Mouse (Mus musculus): Measurements from ENCODE around the gene Marcksl1.
"Not testable (repeated sequence)": the region's sequence is repeated elsewhere in the genome, so short reads cannot be mapped to it uniquely, and the experiment has no call there.

Gene Marcksl1

DNA sequence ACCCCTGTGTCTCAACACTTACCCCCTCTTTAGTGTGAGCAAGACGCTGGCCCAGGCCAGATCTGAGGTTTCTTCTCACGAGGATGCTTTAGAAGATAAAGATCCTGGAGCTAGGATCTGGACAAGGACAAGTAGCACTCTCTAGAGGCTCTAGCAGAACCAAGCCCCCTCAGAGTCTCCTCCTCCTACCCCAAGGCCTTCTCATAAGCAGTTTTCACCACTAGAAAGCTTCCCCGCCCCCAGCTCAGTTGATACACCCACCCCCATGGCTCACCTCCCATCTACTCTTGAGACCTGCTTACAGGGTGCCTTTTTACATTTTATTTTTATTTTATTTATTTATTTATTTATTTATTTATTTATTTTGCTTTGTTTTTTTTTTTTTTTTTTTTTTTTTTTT is 3.7 kb upstream of the Marcksl1 start:
- no peak for DNase-seq (ENCODE audit: low read depth, low spot score)

- DNase-seq (ENCODE audit: low read depth, low spot score), result no peak
Measured at GRCm38 (mm10) chr4:129510723-129511412, 2.5 kb upstream of the Marcksl1 start.

GRCm38 (mm10) chr4:129511413-129512096 is 1.8 kb upstream of the Marcksl1 start:
- no peak for DNase-seq (ENCODE audit: low read depth, low spot score)

- DNase-seq (ENCODE audit: low read depth, low spot score), result no peak
Measured at GRCm38 (mm10) chr4:129513891-129514290, 510 bp downstream of the Marcksl1 start.

DNA sequence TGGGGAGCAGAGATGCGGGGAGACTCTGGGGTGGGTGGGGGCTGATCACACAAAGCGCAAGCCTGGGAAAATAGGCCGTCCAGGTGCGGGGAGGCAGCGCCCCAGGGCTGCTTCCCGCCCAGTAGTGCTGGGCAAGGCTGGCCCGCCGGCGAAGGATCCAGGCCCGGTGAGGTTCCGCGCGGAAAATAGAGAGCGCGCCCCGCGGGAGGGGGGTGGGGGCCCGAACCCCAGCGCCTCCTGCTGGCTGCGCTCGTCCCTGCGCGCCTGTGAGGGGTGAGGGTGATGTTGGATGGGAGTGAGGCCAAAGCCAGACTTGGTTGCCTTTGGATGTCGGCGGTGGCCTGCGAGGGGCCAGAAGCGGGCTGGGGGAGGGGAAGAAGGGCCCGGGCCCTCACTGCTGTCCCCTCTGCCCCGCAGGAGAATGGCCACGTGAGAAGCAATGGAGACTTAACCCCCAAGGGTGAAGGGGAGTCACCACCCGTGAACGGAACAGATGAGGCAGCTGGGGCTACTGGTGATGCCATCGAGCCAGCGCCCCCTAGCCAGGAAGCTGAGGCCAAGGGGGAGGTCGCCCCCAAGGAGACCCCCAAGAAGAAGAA is 1.0 kb downstream of the Marcksl1 start:
- no peak for DNase-seq (ENCODE audit: low read depth, low spot score)

DNA sequence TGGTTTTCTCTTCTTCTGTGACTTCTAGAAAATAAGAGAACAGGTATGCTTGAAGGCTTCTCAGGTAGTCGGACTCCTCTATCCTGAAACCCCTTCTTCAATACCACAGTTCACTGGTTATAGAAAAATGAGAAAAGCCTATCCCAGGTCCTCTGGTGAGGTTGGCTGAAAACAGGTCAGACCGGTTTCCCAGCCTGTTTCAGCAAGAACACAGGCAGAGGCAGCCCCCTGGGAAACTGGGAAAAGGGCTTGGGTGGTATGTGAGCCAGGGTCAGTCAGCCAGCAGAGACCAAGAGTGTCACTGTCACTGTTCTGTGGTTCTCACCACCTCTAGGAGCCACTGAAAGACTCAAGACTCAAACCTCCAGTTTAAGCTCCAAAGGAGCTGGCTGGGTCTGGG is 3.5 kb downstream of the Marcksl1 start:
- no peak for DNase-seq (ENCODE audit: low read depth, low spot score)

DNA sequence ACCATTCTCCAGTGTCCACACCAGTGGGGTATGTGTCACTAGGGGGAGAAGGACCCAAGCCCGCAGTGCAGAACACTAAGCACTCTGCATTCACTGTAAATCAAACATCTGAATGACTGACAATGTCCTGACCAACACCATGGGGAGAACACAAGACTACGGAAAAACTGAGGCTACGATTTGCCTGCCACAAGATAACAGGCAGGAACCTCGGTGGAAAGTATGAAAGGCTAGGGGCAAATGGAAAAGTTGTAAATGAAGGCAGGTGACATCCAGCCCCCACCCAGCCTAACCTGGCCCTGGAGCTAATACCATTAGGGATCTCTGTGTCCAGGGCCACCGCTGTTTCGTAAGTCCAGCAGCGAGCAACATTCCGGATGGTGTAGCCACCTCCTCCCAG is 5.1 kb downstream of the Marcksl1 start:
- no peak for DNase-seq (ENCODE audit: low read depth, low spot score)

DNA sequence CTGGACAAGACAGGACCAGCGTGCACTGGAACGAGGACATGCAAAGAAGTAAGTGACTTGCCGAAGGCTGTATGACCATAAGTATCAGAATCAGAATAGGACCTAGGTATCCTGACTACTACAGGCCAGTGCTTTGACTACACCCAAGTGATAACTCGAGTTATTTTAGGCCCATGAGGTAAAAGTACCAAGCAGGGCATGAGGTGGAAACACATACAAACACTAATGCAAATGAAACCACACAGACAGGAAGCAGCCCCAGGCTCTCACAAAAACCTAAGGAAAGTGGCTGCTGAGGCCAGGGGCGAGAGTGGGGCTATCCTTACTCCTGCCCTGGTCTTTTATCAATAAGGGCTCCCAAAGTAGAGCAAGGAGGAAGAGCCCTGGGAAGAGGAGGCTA is 12.0 kb downstream of the Marcksl1 start:
- DNase-seq (ENCODE audit: low read depth, low spot score), result no peak

- DNase-seq (ENCODE audit: low read depth, low spot score), result no peak
Measured at GRCm38 (mm10) chr4:129525889-129526288, 12.5 kb downstream of the Marcksl1 start.

DNA sequence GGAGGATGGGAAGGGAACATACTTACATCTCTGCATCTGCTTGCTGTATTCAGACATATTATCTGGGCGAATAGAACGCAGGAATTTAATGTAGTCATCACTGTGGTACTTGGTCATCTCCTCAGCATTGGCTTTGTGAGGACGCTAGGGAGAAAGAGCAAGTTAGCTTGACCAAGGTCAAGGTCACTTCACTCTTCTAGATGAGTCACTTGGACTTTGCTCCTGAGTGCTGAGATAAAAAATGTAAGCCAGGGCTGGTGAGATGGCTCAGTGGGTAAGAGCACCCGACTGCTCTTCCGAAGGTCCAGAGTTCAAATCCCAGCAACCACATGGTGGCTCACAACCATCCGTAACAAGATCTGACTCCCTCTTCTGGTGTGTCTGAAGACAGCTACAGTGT is 15.5 kb downstream of the Marcksl1 start:
- not testable (repeated sequence) for DNase-seq (ENCODE audit: low read depth, low spot score)

DNA sequence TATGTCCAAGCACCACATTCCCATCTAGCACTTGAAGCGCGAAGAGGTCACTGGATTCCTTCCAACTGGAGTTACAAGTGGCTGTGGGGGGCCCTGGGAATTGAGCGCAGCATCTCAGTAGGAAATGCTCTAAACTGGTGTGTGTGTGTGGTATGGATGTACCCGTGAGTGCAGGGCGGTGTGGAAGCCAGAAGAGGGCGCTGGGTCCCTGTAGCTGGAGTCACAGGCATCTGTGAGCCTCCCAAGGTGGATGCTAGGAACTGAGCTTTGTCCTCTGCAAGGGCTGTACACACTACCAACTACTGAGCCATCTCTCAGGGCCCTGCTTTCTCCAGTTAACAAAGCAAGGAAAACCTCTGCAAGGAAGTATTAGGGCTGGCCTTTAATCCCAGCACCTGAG is 26.6 kb downstream of the Marcksl1 start:
- DNase-seq (ENCODE audit: low read depth, low spot score), result no peak

DNA sequence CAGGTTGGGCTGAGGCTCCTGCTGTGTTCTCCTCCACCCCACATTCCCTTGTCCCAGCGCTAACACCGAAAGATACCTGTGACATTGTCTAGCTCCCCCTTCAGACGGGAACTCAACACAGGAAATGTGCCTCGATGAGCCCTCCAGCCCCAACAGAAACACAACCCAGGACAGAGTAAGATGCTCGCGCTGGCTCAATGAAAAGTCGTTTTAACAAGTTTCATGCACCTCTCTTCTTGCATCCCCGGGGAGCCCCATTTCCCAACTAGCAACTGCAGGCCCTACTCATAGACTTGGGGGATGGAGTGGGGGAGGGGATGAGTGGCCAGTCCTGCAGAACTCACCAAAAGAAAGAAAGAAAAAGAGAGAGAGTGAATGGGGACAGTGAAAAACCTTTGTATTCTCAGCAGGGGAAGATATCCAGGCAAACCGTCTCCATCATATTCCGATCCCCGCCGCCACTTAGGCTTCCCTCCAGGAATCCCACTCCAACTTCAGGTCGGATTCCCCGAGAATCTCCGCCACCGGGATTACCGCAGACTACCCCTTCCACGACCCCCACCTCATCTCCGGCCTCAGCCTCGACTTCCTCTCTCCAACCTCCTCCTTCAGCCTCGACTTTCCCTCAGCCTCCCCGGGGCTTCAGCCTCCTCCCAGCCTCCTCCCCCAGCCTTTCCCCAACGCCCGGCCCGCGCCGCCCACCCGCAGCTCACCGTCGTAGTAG is 28.6 kb downstream of the Marcksl1 start:
- DNase-seq (ENCODE audit: low read depth, low spot score), result no peak

DNA sequence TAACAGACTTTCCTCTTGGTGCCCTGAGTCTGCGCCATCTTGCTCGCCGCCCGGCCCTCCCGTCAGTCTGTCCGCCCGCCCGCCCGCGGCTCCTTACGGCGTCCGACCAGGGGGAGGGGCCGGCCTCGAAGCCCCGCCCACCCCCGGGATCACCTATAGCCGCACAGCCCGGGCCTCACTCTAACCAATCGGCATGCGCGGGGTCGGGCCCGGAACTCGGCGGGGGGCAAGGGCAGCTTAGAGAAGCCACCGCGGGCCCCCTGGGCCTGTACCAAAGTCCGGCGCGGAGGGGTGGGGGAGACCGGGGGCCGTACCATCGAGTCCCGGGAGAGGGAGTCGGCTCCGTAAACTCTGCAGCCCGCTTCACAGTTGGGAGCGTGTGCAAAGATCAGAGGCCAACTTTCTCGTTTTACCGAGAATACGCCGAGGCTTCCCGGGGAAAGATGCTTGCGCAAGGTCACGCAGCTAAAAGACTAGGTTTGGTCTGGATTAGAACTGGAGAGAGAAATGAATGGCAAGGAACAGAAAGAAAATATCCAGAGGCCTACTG is 29.3 kb downstream of the Marcksl1 start, which contains the start of gene Hdac1:
Gene Hdac1, minus strand, starts transcription at position 122 of the 550 bp plus-strand sequence.
- DNase-seq (ENCODE audit: low read depth, low spot score), result peak; percentile 95

DNA sequence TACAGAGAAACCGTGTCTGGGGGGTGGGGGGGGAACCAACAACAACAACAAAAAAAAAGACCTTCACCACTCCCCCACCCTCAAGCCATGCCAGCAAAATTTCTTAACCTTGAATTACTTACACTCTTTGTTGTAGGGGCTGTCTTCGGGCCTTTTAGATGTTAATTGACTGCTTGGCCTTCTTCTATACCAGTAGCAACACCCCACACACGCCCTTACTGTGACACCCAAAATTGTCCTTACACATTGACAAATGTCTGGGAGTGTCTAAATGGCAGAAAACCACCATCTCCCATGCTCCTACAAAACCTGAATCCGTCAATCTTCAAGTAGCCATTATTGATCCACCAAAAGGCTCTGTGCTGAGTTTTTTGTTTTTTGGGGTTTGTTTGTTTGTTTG is 30.7 kb downstream of the Marcksl1 start:
- no peak for DNase-seq (ENCODE audit: low read depth, low spot score)

DNA sequence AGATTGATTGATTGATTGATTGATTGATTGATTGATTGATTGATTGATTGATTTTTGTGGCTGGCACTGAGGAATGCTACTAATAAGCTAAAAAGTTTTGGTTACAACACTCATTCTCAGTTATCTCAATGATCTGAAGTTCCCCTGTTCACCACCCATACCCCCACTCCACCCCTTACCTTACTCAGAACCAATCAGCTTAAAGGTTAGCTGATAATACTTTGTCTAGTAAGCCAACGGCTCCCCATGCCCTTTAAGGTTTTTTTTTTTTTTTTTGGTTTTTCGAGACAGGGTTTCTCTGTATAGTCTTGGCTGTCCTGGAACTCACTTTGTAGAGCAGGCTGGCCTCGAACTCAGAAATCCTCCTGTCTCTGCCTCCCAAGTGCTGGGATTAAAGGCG is 34.2 kb downstream of the Marcksl1 start:
- DNase-seq (ENCODE audit: low read depth, low spot score), result not testable (repeated sequence)

DNA sequence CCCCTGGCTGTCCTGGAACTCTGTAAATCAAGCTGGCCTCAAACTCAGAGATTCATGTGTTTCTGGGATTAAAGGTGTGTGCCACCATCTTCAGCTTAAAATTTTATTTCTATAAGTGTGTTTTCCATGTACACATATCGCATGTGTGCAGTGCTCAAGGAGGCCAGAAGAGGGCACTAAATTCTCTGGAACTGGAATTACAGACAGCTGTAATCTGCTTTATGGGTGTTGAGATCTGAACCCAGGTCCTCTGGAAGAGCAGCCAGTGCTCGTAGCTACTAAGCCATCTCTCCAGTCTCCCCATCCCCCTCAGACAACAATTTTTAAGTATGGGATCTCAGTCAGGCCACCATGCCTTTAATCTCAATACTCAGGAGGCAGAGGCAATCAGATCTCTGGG is 35.9 kb downstream of the Marcksl1 start:
- no peak for DNase-seq (ENCODE audit: low read depth, low spot score)

DNA sequence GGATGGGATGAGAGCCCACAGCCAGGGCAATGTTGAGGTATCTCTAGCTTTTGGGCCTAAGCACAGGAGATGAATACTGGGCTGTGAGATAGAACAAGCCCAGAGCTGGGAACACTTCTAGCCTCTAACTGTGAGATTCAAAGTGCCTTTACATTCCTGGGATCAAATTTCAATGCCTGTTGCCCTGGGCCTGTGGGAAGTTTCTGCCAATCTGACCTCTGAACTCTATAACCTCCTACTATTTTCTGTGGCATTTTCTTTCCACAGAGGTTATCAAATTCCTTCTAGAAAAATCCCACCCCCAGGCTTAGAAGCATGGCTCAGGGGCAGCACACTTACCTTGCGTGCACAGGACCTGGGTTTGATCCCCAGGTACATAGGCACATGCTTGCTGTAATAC is 36.9 kb downstream of the Marcksl1 start:
- DNase-seq (ENCODE audit: low read depth, low spot score), result no peak

- DNase-seq (ENCODE audit: low read depth, low spot score), result not testable (repeated sequence)
Measured at GRCm38 (mm10) chr4:129554512-129554911, 41.1 kb downstream of the Marcksl1 start.

DNA sequence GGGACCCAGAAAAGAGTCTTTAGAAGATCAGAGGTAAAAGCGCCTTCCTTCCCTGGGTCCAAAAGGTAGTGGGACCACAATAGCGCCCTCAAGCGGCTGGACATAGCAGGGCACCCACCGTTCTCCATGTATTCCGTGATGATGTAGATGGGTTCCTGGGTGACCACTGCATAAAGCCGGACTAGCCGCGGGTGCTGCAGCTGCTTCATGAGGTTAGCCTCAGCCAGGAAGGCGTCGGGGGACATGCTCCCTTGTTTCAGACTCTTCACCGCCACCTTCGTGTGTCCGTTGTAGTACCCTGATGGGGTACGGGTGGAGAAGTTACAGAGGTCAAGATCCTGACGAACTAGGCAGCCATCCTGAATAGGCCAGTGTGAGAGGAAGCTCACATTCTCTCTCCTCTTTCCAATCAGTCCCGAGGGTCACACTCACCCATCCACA is 42.1 kb downstream of the Marcksl1 start:
- no peak for DNase-seq (ENCODE audit: low read depth, low spot score)

GRCm38 (mm10) chr4:129555862-129556531 is 42.6 kb downstream of the Marcksl1 start:
- DNase-seq (ENCODE audit: low read depth, low spot score), result no peak

DNA sequence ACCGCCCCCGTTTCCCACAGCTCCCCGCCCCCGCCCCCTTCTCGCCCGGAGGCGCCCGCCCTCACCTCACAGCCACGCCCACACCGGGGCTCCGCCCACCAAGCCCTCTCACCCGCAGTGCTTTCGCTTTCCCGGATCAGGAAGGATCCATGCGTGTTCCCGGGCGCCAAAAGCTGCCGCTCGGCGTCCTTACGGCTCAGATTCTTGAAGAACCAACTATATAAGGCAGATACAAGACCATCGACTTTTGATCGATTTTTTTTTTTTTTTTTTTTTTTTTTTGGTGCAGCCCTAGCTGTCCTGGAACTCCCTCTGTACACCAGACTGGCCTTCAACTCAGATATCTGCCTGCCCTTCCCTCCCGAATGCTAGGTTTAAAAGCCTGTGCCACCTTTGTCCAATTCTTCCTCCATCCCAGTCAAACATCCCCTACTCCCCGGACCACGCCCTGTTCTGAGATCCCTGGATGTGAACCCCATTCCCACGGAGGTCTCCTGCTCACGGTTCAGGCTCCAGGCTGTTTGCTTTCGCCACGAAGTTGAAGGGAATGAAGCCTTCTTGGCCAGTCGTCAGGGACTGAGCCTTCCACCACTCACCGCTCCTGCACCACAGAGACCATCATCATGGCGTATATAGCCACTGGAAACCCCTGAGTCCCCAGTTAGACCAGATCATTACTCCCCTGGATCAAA is 43.3 kb downstream of the Marcksl1 start:
- peak; percentile 64 for DNase-seq (ENCODE audit: low read depth, low spot score)
